Mouse (Mus musculus): Measurements from ENCODE around the gene Psmb6.
"Not testable (repeated sequence)": the region's sequence is repeated elsewhere in the genome, so short reads cannot be mapped to it uniquely, and the experiment has no call there.

The Psmb6 gene

GRCm38 (mm10) chr11:70570614-70571013 lies 45.4 kb downstream of the Psmb6 start:
- DNase-seq (ENCODE audit: low read depth, low spot score), result not testable (repeated sequence)

DNA sequence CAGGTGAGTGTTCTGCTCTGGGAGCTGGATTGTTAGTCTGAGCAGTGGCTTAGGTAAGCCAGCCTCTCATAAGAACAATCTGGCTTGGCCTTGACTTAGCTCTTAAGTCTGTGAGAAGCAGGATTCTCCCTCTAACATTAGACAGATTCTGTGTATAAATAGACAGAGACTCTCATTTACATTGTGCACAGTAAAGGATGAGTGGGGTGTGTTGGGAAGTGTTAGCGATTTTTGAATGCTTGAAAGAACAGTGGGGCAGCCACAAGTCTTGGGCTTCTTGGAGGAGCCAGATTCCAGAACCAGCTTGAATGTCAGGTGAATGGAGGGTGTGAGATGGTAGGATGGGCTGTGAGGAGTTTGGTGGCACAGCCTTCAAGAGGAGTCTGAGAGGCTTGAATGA lies 46.5 kb downstream of the Psmb6 start:
- no peak for DNase-seq (ENCODE audit: low read depth, low spot score)

DNA sequence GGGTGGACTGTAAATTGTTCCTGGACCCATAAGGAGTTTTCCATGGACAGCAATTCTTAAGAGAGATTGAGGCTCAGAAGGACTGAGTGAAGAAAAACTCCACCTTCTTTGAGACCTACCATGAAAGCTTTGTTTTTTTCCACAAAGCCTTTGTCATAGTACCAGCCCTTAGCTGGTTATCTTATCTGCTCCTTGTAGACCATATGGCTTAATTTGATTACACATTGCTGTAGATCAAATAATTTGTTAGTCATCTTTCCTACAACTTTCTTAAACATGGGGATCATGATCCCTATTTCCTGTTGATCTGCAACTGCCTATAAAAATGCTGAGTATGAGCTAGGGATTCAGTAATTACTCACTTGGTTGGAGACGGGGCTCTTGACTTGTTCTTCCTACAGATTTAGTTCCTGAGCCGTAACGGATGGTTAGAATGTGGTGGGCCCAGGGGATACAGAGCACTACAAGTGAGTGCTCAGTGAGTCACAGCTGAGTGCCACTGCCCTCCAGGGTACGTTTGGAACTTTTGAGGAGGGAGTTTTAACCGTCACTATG lies 47.3 kb downstream of the Psmb6 start:
- peak; percentile 61 for DNase-seq (ENCODE audit: low read depth, low spot score)

- DNase-seq (ENCODE audit: low read depth, low spot score), result peak; percentile 83
Measured at GRCm38 (mm10) chr11:70573872-70574271, 48.7 kb downstream of the Psmb6 start.

DNA sequence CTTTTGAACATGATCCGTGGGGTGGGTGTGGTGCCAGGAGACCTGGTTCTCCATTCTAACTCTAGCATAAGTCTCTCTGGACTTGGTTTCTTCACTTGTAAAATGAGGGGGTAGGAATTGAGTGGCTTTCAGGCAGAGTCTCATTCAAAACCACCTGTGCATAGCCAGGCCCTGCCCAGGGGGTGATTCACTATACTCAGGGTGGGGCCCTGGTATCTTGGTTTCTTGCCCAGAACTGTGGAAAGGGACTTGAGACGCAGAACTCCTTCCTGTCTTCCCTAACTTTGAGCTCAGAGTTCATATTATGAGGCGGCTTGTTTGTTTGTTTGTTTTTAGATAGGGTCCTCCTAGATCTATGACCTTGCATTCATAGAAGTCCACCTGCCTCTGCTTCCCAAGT lies 52.0 kb downstream of the Psmb6 start:
- DNase-seq (ENCODE audit: low read depth, low spot score), result peak; percentile 81
